Mouse (Mus musculus): ENCODE measurements around the gene Eif2ak3. TPM values are rescaled to one million over a fixed set of nuclear protein-coding genes. Genes with fewer than 3 reads are reported as not detected.

Gene Eif2ak3
- polyA plus RNA-seq, 1 experiment, result 3.3 TPM

- Histone ChIP-seq H3K27me3 (ENCODE audit: control insufficient read depth, insufficient read depth, insufficient read length) (no peaks in the 10 kb centered on the region), H3K4me3 (no peak overlapping the region), H3K36me3 (ENCODE audit: control insufficient read depth, insufficient read depth) (no peaks in the 10 kb centered on the region), H3K4me2 (ENCODE audit: low read depth) (no peak overlapping the region), H3ac (ENCODE audit: control insufficient read depth, insufficient read length) (no peak overlapping the region), H3K79me2 (ENCODE audit: control insufficient read depth, insufficient read depth) (peaks cover 4% of the 10 kb centered on the region)
- TF ChIP-seq TCF3 (IDR thresholded peaks at IDR 0.05; ENCODE audit: insufficient read length, low read depth) (no peak), REST (IDR thresholded peaks at IDR 0.05; ENCODE audit: insufficient read depth, insufficient read length) (no peak), E2F4 (IDR thresholded peaks at IDR 0.05; ENCODE audit: insufficient read depth) (no peak), POLR2AphosphoS2 (IDR thresholded peaks at IDR 0.05; ENCODE audit: insufficient read length, low read depth) (no peak), MAX (IDR thresholded peaks at IDR 0.05; ENCODE audit: low read depth) (no peak), POLR2A (IDR thresholded peaks at IDR 0.05; ENCODE audit: insufficient read length, low read depth) (no peak), CEBPB (IDR thresholded peaks at IDR 0.05; ENCODE audit: insufficient read depth, poor library complexity, severe bottlenecking) (no peak), SRF (IDR thresholded peaks at IDR 0.05; ENCODE audit: control insufficient read depth, insufficient read length, low read depth) (no peak), USF1 (IDR thresholded peaks at IDR 0.05; ENCODE audit: low read depth) (no peak), MYOD1 (IDR thresholded peaks at IDR 0.05; ENCODE audit: control insufficient read depth in 1 of 3, insufficient read length in 2 of 3, low read depth in 2 of 3) (no peak), TCF12 (IDR thresholded peaks at IDR 0.05; ENCODE audit: insufficient read depth, poor library complexity, severe bottlenecking) (no peak), MYOG (IDR thresholded peaks at IDR 0.05; ENCODE audit: control insufficient read depth in 1 of 3, insufficient read depth in 1 of 3, insufficient read length in 2 of 3, low read depth in 2 of 3) (no peak)
These were observed 23.0 kb downstream of the Eif2ak3 start for GRCm38 (mm10) chr6:70867297-70867696.

- Histone ChIP-seq H3K79me2 (ENCODE audit: control insufficient read depth, insufficient read depth) (peaks cover 4% of the 10 kb centered on the region), H3K36me3 (ENCODE audit: control insufficient read depth, insufficient read depth) (no peaks in the 10 kb centered on the region), H3ac (ENCODE audit: control insufficient read depth, insufficient read length) (no peak overlapping the region), H3K4me3 (no peak overlapping the region), H3K4me2 (ENCODE audit: low read depth) (no peak overlapping the region), H3K27me3 (ENCODE audit: control insufficient read depth, insufficient read depth, insufficient read length) (no peaks in the 10 kb centered on the region)
- TF ChIP-seq POLR2A (IDR thresholded peaks at IDR 0.05; ENCODE audit: insufficient read length, low read depth), result no peak
- TF ChIP-seq POLR2AphosphoS2 (IDR thresholded peaks at IDR 0.05; ENCODE audit: insufficient read length, low read depth), result no peak
- no peak for TF ChIP-seq REST (IDR thresholded peaks at IDR 0.05; ENCODE audit: insufficient read depth, insufficient read length)
- TF ChIP-seq TCF3 (IDR thresholded peaks at IDR 0.05; ENCODE audit: insufficient read length, low read depth), result no peak
- TF ChIP-seq CEBPB (IDR thresholded peaks at IDR 0.05; ENCODE audit: insufficient read depth, poor library complexity, severe bottlenecking), result no peak
- TF ChIP-seq MAX (IDR thresholded peaks at IDR 0.05; ENCODE audit: low read depth), result no peak
- no peak for TF ChIP-seq MYOG (IDR thresholded peaks at IDR 0.05; ENCODE audit: control insufficient read depth in 1 of 3, insufficient read depth in 1 of 3, insufficient read length in 2 of 3, low read depth in 2 of 3)
- no peak for TF ChIP-seq E2F4 (IDR thresholded peaks at IDR 0.05; ENCODE audit: insufficient read depth)
- no peak for TF ChIP-seq MYOD1 (IDR thresholded peaks at IDR 0.05; ENCODE audit: control insufficient read depth in 1 of 3, insufficient read length in 2 of 3, low read depth in 2 of 3)
- TF ChIP-seq USF1 (IDR thresholded peaks at IDR 0.05; ENCODE audit: low read depth), result no peak
- TF ChIP-seq SRF (IDR thresholded peaks at IDR 0.05; ENCODE audit: control insufficient read depth, insufficient read length, low read depth), result no peak
- no peak for TF ChIP-seq TCF12 (IDR thresholded peaks at IDR 0.05; ENCODE audit: insufficient read depth, poor library complexity, severe bottlenecking)
These were observed 27.2 kb downstream of the Eif2ak3 start for GRCm38 (mm10) chr6:70871511-70871980.

- Histone ChIP-seq H3K79me2 (ENCODE audit: control insufficient read depth, insufficient read depth) (peaks cover 4% of the 10 kb centered on the region), H3K4me3 (no peak overlapping the region), H3ac (ENCODE audit: control insufficient read depth, insufficient read length) (no peak overlapping the region), H3K27me3 (ENCODE audit: control insufficient read depth, insufficient read depth, insufficient read length) (no peaks in the 10 kb centered on the region), H3K4me2 (ENCODE audit: low read depth) (no peak overlapping the region), H3K36me3 (ENCODE audit: control insufficient read depth, insufficient read depth) (no peaks in the 10 kb centered on the region)
- no peak for TF ChIP-seq E2F4 (IDR thresholded peaks at IDR 0.05; ENCODE audit: insufficient read depth)
- no peak for TF ChIP-seq TCF3 (IDR thresholded peaks at IDR 0.05; ENCODE audit: insufficient read length, low read depth)
- TF ChIP-seq POLR2AphosphoS2 (IDR thresholded peaks at IDR 0.05; ENCODE audit: insufficient read length, low read depth), result no peak
- no peak for TF ChIP-seq TCF12 (IDR thresholded peaks at IDR 0.05; ENCODE audit: insufficient read depth, poor library complexity, severe bottlenecking)
- no peak for TF ChIP-seq MAX (IDR thresholded peaks at IDR 0.05; ENCODE audit: low read depth)
- TF ChIP-seq MYOD1 (IDR thresholded peaks at IDR 0.05; ENCODE audit: control insufficient read depth in 1 of 3, insufficient read length in 2 of 3, low read depth in 2 of 3), result no peak
- TF ChIP-seq CEBPB (IDR thresholded peaks at IDR 0.05; ENCODE audit: insufficient read depth, poor library complexity, severe bottlenecking), result no peak
- no peak for TF ChIP-seq USF1 (IDR thresholded peaks at IDR 0.05; ENCODE audit: low read depth)
- TF ChIP-seq POLR2A (IDR thresholded peaks at IDR 0.05; ENCODE audit: insufficient read length, low read depth), result no peak
- TF ChIP-seq MYOG (IDR thresholded peaks at IDR 0.05; ENCODE audit: control insufficient read depth in 1 of 3, insufficient read depth in 1 of 3, insufficient read length in 2 of 3, low read depth in 2 of 3), result no peak
- no peak for TF ChIP-seq SRF (IDR thresholded peaks at IDR 0.05; ENCODE audit: control insufficient read depth, insufficient read length, low read depth)
- TF ChIP-seq REST (IDR thresholded peaks at IDR 0.05; ENCODE audit: insufficient read depth, insufficient read length), result no peak
These were observed 27.8 kb downstream of the Eif2ak3 start for GRCm38 (mm10) chr6:70872128-70872527.

GRCm38 (mm10) chr6:70872570-70872969 is 28.3 kb downstream of the Eif2ak3 start:
- Histone ChIP-seq H3K27me3 (ENCODE audit: control insufficient read depth, insufficient read depth, insufficient read length) (no peaks in the 10 kb centered on the region), H3ac (ENCODE audit: control insufficient read depth, insufficient read length) (no peak overlapping the region), H3K4me2 (ENCODE audit: low read depth) (no peak overlapping the region), H3K36me3 (ENCODE audit: control insufficient read depth, insufficient read depth) (no peaks in the 10 kb centered on the region), H3K4me3 (no peak overlapping the region), H3K79me2 (ENCODE audit: control insufficient read depth, insufficient read depth) (peaks cover 4% of the 10 kb centered on the region)
- no peak for TF ChIP-seq POLR2AphosphoS2 (IDR thresholded peaks at IDR 0.05; ENCODE audit: insufficient read length, low read depth)

Data from myocyte (in vitro differentiated cells).